Mouse (Mus musculus) megakaryocyte, embryonic 14.5 days (primary cell): ENCODE results near the gene Slc52a3. TPM values are rescaled to one million over a fixed set of nuclear protein-coding genes. Genes with fewer than 3 reads are reported as not detected.

Experiments
- H3K27me3 ChIP-seq: replicated peaks from 2 replicates; pipeline ENCODE3; 2012; ENCODE audit warnings: inconsistent platforms
- H3K36me3 ChIP-seq: replicated peaks from 2 replicates; pipeline ENCODE3; 2012; ENCODE audit warnings: low read length, inconsistent platforms, mixed read lengths
- H3K4me1 ChIP-seq: 2 replicates; pipeline ENCODE4 v1.6.1; 2012; ENCODE audit warnings: inconsistent platforms
- H3K4me3 ChIP-seq: replicated peaks from 2 replicates; pipeline ENCODE3; 2012; ENCODE audit warnings: moderate library complexity, mild to moderate bottlenecking, inconsistent platforms
- H3K9me3 ChIP-seq: 2 replicates; pipeline ENCODE4 v1.6.1; 2012; ENCODE audit warnings: inconsistent platforms
- FLI1 ChIP-seq: IDR thresholded peaks from 2 replicates; pipeline ENCODE4 v1.6.1; 2012; ENCODE audit warnings: low read length, inconsistent platforms, mixed read lengths
- GATA1 ChIP-seq: IDR thresholded peaks from 3 replicates; pipeline ENCODE4 v1.6.1; 2012; ENCODE audit warnings: mixed read lengths, low read length, inconsistent platforms, borderline replicate concordance
- polyA plus RNA-seq: library from polyadenylated mRNA; stranded (reverse); fragments of >175 nt; gene quantifications from 2 replicates; pipeline ENCODE4 v1.2.3, GENCODE M21; 2012; ENCODE audit warnings: low replicate concordance; ENCODE audit not compliant: insufficient read depth

Slc52a3 gene
- polyA plus RNA-seq, 1 experiment, result 0.27 TPM

DNA sequence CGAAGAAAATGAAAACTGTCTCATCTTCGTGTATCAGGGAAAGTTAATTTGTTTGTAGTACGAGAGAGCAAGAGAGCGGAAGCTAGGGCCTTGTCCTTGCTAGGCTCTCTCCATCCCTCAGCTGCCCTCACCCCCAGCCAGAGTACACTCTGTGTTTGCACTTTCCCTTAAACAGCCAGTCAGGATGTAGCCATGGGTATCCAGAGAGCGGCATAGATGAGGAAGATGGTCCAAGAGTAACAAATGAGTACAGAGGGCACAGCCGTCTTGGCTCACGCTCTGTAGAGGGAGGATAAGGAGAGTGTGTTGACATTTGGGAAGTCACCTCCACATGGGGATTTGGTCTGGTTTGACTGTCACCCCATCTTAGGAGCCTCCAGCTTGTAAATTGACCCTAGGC, 14.3 kb downstream of the Slc52a3 start:
- no peaks in the 10 kb centered on the region for H3K36me3 ChIP-seq
- TF ChIP-seq GATA1 (no peak), FLI1 (no peak)
- H3K4me1 ChIP-seq, result peaks cover 31% of the 10 kb centered on the region
- peaks cover 62% of the 10 kb centered on the region for H3K27me3 ChIP-seq
- H3K4me3 ChIP-seq, result no peak overlapping the region
- no peaks in the 10 kb centered on the region for H3K9me3 ChIP-seq

DNA sequence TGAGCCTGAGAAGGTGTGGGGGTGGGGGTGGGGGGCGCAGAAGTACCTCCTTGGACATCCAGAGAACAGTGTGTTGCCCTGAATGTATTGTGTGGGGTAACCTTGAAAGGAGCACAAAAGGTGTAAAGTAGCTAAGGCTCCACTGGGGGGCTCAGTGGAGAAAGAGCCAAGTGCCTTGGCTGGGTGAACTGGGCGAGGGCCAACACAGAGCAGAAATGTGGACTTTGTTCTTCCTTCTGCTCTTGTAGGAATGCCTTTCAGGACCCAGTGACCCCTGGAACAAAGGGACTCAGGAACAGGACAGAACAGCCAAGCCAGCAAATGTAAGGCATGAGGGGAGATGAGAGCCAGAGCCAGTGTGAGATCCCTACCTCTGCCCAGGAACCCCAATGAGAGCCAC, 15.4 kb downstream of the Slc52a3 start:
- peaks cover 55% of the 10 kb centered on the region for H3K27me3 ChIP-seq
- peaks cover 31% of the 10 kb centered on the region for H3K4me1 ChIP-seq
- H3K36me3 ChIP-seq, result no peaks in the 10 kb centered on the region
- H3K9me3 ChIP-seq, result no peaks in the 10 kb centered on the region
- no peak overlapping the region for H3K4me3 ChIP-seq
- TF ChIP-seq FLI1 (no peak), GATA1 (no peak)

DNA sequence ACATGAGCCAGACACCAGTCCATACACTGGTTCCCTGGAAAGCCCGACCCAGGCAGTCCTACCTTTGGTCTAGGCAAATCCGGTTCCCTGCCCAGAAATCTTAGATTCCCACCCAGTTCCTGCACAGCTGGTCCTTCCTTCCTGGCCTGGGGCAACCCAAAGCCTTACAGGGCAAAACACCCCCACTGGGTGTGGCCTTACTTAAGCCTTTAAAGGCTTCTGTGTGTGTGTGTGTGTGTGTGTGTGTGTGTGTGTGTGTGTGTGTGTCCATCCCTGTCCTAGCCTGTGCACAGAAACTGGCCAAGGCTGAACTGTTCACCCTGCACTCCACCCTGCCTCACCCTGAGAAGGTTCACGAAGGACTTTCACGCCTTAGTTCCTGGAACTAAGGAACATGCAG, 15.9 kb downstream of the Slc52a3 start:
- no peak for TF ChIP-seq FLI1
- no peak for TF ChIP-seq GATA1
- peaks cover 55% of the 10 kb centered on the region for H3K27me3 ChIP-seq
- H3K36me3 ChIP-seq, result no peaks in the 10 kb centered on the region
- no peak overlapping the region for H3K4me3 ChIP-seq
- H3K4me1 ChIP-seq, result peaks cover 31% of the 10 kb centered on the region
- no peaks in the 10 kb centered on the region for H3K9me3 ChIP-seq

DNA sequence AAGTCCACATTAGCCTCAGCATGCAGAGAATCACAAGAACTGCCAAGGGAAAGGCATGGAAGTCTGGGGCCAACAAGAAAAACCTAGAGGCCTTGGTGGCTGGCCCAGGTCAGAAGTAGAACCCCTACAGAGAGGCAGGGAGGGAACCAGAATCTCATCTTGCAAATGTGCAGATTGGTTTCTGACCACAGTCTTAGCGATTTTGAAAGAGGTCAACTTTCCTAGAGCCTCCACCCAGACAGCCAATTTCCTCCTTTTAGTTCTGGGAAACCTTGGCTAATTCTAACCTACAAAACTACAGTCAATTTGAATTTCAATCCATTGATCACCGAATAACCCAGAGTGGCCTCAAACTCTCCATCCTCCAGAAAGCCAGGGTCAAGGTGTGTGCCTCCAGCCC, 16.4 kb downstream of the Slc52a3 start:
- Histone ChIP-seq H3K27me3 (peaks cover 53% of the 10 kb centered on the region), H3K9me3 (no peaks in the 10 kb centered on the region), H3K36me3 (no peaks in the 10 kb centered on the region), H3K4me1 (peaks cover 31% of the 10 kb centered on the region), H3K4me3 (no peak overlapping the region)
- TF ChIP-seq FLI1 (no peak), GATA1 (no peak)

DNA sequence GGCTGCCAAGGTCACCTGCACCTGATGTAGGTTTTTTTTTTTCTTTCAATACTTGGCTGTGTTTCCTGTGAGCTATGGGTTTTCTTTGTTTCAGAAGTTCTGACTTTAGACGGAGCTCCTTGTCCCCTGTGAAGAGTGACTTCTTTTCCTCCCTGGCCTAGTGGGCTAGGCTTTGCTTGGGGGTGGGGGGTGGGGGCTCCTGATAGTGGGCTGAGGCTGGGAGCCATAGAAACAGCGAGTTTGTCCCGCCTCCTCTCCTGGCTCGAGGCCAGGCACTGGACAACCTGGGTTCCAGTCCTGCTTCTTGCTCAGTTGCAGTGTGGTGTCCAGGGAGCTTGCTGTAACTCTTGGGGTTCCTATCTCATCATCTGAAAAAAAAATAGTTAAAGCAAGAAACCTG, 19.7 kb downstream of the Slc52a3 start:
- no peak overlapping the region for H3K4me3 ChIP-seq
- H3K36me3 ChIP-seq, result no peaks in the 10 kb centered on the region
- TF ChIP-seq GATA1, result no peak
- no peak for TF ChIP-seq FLI1
- no peaks in the 10 kb centered on the region for H3K9me3 ChIP-seq
- H3K27me3 ChIP-seq, result peaks cover 38% of the 10 kb centered on the region
- peaks cover 20% of the 10 kb centered on the region for H3K4me1 ChIP-seq

DNA sequence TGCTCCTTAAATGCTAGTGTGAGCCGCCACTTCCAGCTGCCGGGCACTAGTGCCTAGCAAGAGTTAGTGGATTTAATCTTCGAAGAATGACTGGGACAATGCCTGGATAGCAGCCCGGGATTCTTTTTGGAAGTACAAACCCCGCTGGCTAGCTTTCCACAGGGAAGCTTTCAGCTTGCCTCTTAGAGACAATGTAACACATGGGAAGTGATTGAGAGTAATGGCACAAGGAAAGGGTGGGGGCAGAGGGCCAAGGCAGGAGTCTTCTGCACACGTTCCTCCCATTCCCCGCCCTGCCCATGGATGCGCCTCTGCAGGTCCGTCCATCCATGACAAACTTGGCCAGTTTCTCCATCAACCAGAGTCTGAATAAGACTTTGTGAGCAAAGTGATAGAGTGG, 20.4 kb downstream of the Slc52a3 start:
- H3K27me3 ChIP-seq, result peaks cover 38% of the 10 kb centered on the region
- H3K4me3 ChIP-seq, result no peak overlapping the region
- H3K9me3 ChIP-seq, result no peaks in the 10 kb centered on the region
- peaks cover 24% of the 10 kb centered on the region for H3K4me1 ChIP-seq
- H3K36me3 ChIP-seq, result no peaks in the 10 kb centered on the region
- no peak for TF ChIP-seq FLI1
- no peak for TF ChIP-seq GATA1

DNA sequence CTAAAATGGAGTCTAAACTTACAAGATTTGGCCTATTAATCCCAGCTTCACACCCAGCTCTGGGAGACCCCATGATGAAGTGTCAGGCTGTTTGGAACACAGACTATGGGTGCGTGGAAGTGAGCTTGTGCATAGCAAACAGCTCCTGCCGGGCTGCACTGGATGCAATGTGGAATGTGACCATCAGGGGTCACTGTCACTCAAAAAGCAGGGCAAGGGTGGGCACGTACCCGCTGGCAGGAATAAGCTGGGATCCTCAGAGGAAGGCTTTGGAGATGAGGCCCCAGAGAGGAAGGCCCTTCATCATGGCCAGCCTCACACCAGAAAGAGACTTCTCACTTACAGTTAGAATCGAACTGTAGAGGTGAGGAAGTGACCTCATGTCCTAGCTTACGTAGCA, 23.9 kb downstream of the Slc52a3 start:
- TF ChIP-seq GATA1 (no peak), FLI1 (no peak)
- H3K36me3 ChIP-seq, result no peaks in the 10 kb centered on the region
- H3K9me3 ChIP-seq, result no peaks in the 10 kb centered on the region
- peak overlapping the region; percentile 12 for H3K4me3 ChIP-seq
- peaks cover 20% of the 10 kb centered on the region; the same call in 1 of the 2 replicates for H3K4me1 ChIP-seq
- H3K27me3 ChIP-seq, result peaks cover 33% of the 10 kb centered on the region

DNA sequence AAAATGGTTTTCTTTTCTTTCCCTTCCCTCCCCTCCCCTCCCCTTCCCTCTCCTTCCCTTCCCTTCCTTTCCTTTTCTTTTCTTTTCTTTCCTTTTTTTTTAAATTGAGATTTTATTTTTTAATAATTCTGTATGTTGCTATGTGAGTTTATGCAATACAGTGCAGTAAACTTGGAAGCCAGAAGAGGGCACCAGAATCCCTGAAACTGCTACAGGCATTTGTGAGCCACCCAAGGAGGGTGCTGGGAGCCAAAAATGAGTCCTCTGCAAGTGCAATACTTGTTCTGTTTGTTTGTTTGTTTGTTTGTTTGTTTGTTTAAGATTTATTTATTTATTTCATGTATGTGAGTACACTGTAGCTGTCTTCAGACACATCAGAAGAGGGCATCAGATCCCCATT, 25.7 kb downstream of the Slc52a3 start:
- H3K4me1 ChIP-seq, result peaks cover 20% of the 10 kb centered on the region; the same call in 1 of the 2 replicates
- H3K36me3 ChIP-seq, result no peaks in the 10 kb centered on the region
- H3K9me3 ChIP-seq, result no peaks in the 10 kb centered on the region
- TF ChIP-seq GATA1 (no peak), FLI1 (no peak)
- H3K4me3 ChIP-seq, result no peak overlapping the region
- H3K27me3 ChIP-seq, result peaks cover 35% of the 10 kb centered on the region

DNA sequence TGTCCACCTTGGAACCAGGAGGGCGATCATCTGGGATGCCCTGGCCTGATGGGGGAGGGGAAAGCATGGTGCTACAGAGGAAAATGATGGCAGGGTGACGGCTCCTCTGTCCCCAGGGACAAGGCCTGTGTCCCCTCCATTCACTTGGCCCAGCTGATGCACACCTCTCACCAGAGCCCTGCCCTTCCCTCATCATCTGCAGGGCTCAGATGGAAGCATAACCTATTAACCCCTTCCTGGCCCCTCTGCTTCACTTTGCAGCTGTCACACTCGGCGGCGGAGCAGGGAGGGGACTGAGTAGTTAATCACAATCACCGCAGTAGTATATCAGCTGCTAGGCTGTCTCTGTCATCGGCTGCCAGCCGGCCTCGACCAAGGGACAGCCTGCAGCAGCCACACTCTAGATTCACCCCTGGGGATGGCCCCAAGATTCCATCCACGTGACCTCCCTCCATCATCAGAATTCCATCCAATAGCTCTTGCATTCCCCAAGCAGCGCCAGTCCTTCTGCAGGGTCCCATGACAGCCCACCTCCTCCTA, 28.6 kb downstream of the Slc52a3 start:
- Histone ChIP-seq H3K4me3 (no peak overlapping the region), H3K36me3 (no peaks in the 10 kb centered on the region), H3K9me3 (no peaks in the 10 kb centered on the region), H3K27me3 (peaks cover 58% of the 10 kb centered on the region), H3K4me1 (peaks cover 32% of the 10 kb centered on the region)
- TF ChIP-seq FLI1, result no peak
- no peak for TF ChIP-seq GATA1

DNA sequence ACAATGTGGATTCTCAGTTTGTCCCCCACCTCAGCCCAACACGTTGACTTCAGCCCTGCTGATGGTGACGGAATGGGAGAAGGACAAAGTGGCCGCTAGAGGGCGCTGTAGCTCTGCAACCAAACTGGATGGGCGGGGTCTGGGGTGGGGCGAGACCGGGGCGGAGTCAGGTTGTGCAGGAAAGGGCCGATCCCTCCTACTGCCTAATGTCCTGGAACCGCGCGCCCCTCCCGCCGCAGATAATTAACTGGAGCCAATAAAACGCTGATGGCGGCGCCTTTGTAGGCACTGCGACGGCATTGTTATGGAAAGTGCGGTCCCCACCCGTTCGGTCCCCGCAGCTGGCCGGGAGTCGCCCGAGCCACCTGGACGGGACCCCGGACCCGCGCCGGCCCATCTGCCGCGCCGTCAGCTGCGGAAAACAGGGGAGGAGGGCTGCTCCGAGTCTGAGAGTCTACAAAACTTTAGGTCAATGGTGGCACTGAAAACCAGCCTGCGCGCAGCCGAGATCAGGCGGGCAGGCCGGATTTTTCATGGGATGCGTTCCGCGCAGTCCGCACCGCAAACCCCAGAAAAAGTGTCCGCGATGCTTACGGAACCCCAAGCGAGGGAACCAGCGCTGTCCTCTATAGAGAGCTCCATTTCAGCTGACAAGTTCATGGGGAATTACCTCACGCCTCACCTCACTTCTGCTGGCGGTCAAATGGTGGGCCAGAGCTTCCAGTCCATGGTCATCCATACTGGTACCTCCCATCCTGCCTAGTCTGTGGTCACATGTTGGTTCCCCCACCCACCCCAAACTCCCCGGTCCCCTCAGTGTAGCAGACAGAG, 33.2 kb downstream of the Slc52a3 start:
- Histone ChIP-seq H3K4me3 (peak overlapping the region; percentile 91), H3K4me1 (peaks cover 22% of the 10 kb centered on the region), H3K9me3 (peaks cover 27% of the 10 kb centered on the region), H3K27me3 (peaks cover 88% of the 10 kb centered on the region), H3K36me3 (no peaks in the 10 kb centered on the region)
- no peak for TF ChIP-seq FLI1
- no peak for TF ChIP-seq GATA1
